Mouse (Mus musculus) embryonic stem cell, embryonic (primary cell): ENCODE measurements around the gene Tmprss6.

Experiments
- CTCF ChIA-PET, 4 experiments: fragments of 300-600 bp in 2 of 4; fragments of 350-600 bp in 2 of 4; sonication (Branson Sonifier 250); formaldehyde crosslinking; loops; one replicate each; lab custom pipeline; 2022; ENCODE audit warnings: inconsistent platforms in 2 of 4; lab: Charles Lee
- POLR2A ChIA-PET, 4 experiments: fragments of 300-600 bp in 2 of 4; fragments of 350-600 bp in 2 of 4; sonication (Branson Sonifier 250); formaldehyde crosslinking; loops; one replicate each; lab custom pipeline; 2022; ENCODE audit warnings: antibody characterized with exemption in 4 of 4, inconsistent platforms in 1 of 4; lab: Charles Lee

The Tmprss6 gene

GRCm38 (mm10) chr15:78438973-78439372, 29.5 kb downstream of the Tmprss6 start:
- CTCF ChIA-PET: interaction anchor here in 3 of 4 experiments (1.0 to 2.6 kb wide), 5 partner anchors 8 to 140 kb away, joined by 3 to 18 read pairs (median 5); no protein-coding TSS in a partner anchor

GRCm38 (mm10) chr15:78438505-78438904, 29.9 kb downstream of the Tmprss6 start:
- CTCF ChIA-PET: interaction anchor here in 3 of 4 experiments (0.6 to 2.6 kb wide), 8 partner anchors 9 to 468 kb away, joined by 3 to 14 read pairs (median 6); partner anchors contain the start of gene Eif3d (in 1 of the 3)
- POLR2A ChIA-PET: interaction anchor here in 3 of 4 experiments (1.0 to 2.0 kb wide), 4 partner anchors 9 to 132 kb away, joined by 3 to 14 read pairs (median 4); partner anchors contain the start of genes Mpst (in 1 of the 3) and Tst (in 1 of the 3)

More at GRCm38 (mm10) chr15:78438973-78439372, 29.5 kb downstream of the Tmprss6 start:
- POLR2A ChIA-PET: interaction anchor here in 1 of 4 experiments (0.7 kb wide), 1 partner anchor 10 kb away, joined by 4 read pairs; the partner anchor contains the start of gene Kctd17

GRCm38 (mm10) chr15:78438018-78438394, 30.4 kb downstream of the Tmprss6 start:
- ChIA-PET POLR2A (interaction anchor here in 3 of 4 experiments (0.7 to 2.0 kb wide), 7 partner anchors 9 to 467 kb away, joined by 3 to 14 read pairs (median 4); partner anchors contain the start of genes Mpst (in 2 of the 3), Eif3d (in 1 of the 3) and Tst (in 1 of the 3)), CTCF (interaction anchor here (0.6 to 4.3 kb wide), 18 partner anchors 9 to 1043 kb away, joined by 3 to 38 read pairs (median 5); partner anchors contain the start of genes Kctd17 (in 2 of the 4) and Eif3d (in 1 of the 4))

GRCm38 (mm10) chr15:78437237-78438017, 31.0 kb downstream of the Tmprss6 start:
- ChIA-PET CTCF (interaction anchor here (0.5 to 4.3 kb wide), 34 partner anchors 8 to 1044 kb away, joined by 3 to 38 read pairs (median 4); partner anchors contain the start of genes Kctd17 (in 2 of the 4), Eif3d (in 1 of the 4), Ift27 (in 1 of the 4) and Mpst (in 1 of the 4)), POLR2A (interaction anchor here (0.7 to 2.3 kb wide), 17 partner anchors 8 to 467 kb away, joined by 3 to 22 read pairs (median 3); partner anchors contain the start of genes Kctd17 (in 2 of the 4), Mpst (in 2 of the 4), Eif3d (in 1 of the 4) and Tst (in 1 of the 4))

- POLR2A ChIA-PET: interaction anchor here (0.5 to 2.3 kb wide), 22 partner anchors 7 to 312 kb away, joined by 3 to 22 read pairs (median 4); partner anchors contain the start of genes Kctd17 (in 2 of the 4), Mpst (in 2 of the 4) and Tst (in 1 of the 4)
- CTCF ChIA-PET: interaction anchor here (0.5 to 4.3 kb wide), 27 partner anchors 8 to 520 kb away, joined by 3 to 38 read pairs (median 4); partner anchors contain the start of genes Kctd17 (in 2 of the 4), Ift27 (in 1 of the 4), Mpst (in 1 of the 4) and Tex33 (in 1 of the 4)
Measured at GRCm38 (mm10) chr15:78436380-78437192, 31.8 kb downstream of the Tmprss6 start.

GRCm38 (mm10) chr15:78435681-78436080, 32.8 kb downstream of the Tmprss6 start:
- ChIA-PET CTCF (interaction anchor here (0.6 to 4.3 kb wide), 13 partner anchors 9 to 309 kb away, joined by 3 to 38 read pairs (median 4); no protein-coding TSS in a partner anchor), POLR2A (interaction anchor here in 2 of 4 experiments (0.8 to 2.3 kb wide), 7 partner anchors 8 to 33 kb away, joined by 3 to 22 read pairs (median 4); partner anchors contain the start of genes Mpst (in 1 of the 2) and Tst (in 1 of the 2))

- CTCF ChIA-PET: interaction anchor here (0.6 to 4.3 kb wide), 13 partner anchors 9 to 442 kb away, joined by 3 to 38 read pairs (median 4); partner anchors contain the start of gene Gga1 (in 1 of the 4)
- POLR2A ChIA-PET: interaction anchor here in 3 of 4 experiments (0.6 to 2.3 kb wide), 7 partner anchors 10 to 616 kb away, joined by 3 to 22 read pairs (median 4); partner anchors contain the start of genes Mpst (in 1 of the 3) and Tst (in 1 of the 3)
Measured at GRCm38 (mm10) chr15:78434896-78435520, 33.4 kb downstream of the Tmprss6 start.

GRCm38 (mm10) chr15:78431541-78432121, 36.8 kb downstream of the Tmprss6 start:
- CTCF ChIA-PET: no interaction called here
- POLR2A ChIA-PET: interaction anchor here in 2 of 4 experiments (0.5 to 2.0 kb wide), 3 partner anchors 9 to 496 kb away, joined by 3 to 12 read pairs (median 3); partner anchors contain the start of genes Mpst (in 1 of the 2) and Tst (in 1 of the 2)

- CTCF ChIA-PET: no interaction called here
- POLR2A ChIA-PET: interaction anchor here in 2 of 4 experiments (0.9 to 2.0 kb wide), 2 partner anchors 25 kb away, joined by 3 to 12 read pairs; partner anchors contain the start of genes Mpst (in 2 of the 2) and Tst (in 2 of the 2)
Measured at GRCm38 (mm10) chr15:78430874-78431273, 37.6 kb downstream of the Tmprss6 start.

GRCm38 (mm10) chr15:78429871-78430622, 38.4 kb downstream of the Tmprss6 start:
- ChIA-PET CTCF (no interaction called here), POLR2A (interaction anchor here in 3 of 4 experiments (0.9 to 3.0 kb wide), 4 partner anchors 8 to 24 kb away, joined by 3 to 20 read pairs (median 9); partner anchors contain the start of genes Mpst (in 2 of the 3) and Tst (in 2 of the 3))

- CTCF ChIA-PET: interaction anchor here (0.5 to 2.8 kb wide), 22 partner anchors 8 to 354 kb away, joined by 3 to 14 read pairs (median 4); partner anchors contain the start of genes Mpst (in 1 of the 4) and Tst (in 1 of the 4)
- POLR2A ChIA-PET: interaction anchor here (0.7 to 3.0 kb wide), 15 partner anchors 8 to 1015 kb away, joined by 3 to 26 read pairs (median 4); partner anchors contain the start of genes Mpst (in 3 of the 4), Tst (in 3 of the 4), Eif3d (in 1 of the 4) and Ift27 (in 1 of the 4)
Measured at GRCm38 (mm10) chr15:78429139-78429459, 39.3 kb downstream of the Tmprss6 start.

GRCm38 (mm10) chr15:78428391-78429138, 39.9 kb downstream of the Tmprss6 start, which contains the start of gene Kctd17:
TSS of gene Kctd17 (plus strand) at chr15:78428564.
- POLR2A ChIA-PET: interaction anchor here (0.7 to 3.0 kb wide), 20 partner anchors 8 to 1016 kb away, joined by 3 to 26 read pairs (median 4); partner anchors contain the start of genes Mpst (in 3 of the 4), Tst (in 3 of the 4), Eif3d (in 1 of the 4) and Ift27 (in 1 of the 4)
- CTCF ChIA-PET: interaction anchor here (0.5 to 2.8 kb wide), 27 partner anchors 8 to 354 kb away, joined by 3 to 14 read pairs (median 4); partner anchors contain the start of genes Mpst (in 1 of the 4) and Tst (in 1 of the 4)

GRCm38 (mm10) chr15:78425230-78425629, 43.2 kb downstream of the Tmprss6 start:
- ChIA-PET CTCF (interaction anchor here in 3 of 4 experiments (0.5 to 2.8 kb wide), 32 partner anchors 10 to 1088 kb away, joined by 3 to 22 read pairs (median 4); partner anchors contain the start of genes Mpst (in 2 of the 3) and Tst (in 1 of the 3)), POLR2A (interaction anchor here in 3 of 4 experiments (0.5 to 8.1 kb wide), 23 partner anchors 8 to 1510 kb away, joined by 3 to 128 read pairs (median 3); partner anchors contain the start of genes Mpst (in 3 of the 3), Tst (in 3 of the 3) and Ankrd54 (in 1 of the 3))

- ChIA-PET POLR2A (interaction anchor here (0.5 to 8.1 kb wide), 27 partner anchors 8 to 638 kb away, joined by 3 to 128 read pairs (median 3); partner anchors contain the start of genes Mpst (in 3 of the 4), Tst (in 3 of the 4), Ankrd54 (in 1 of the 4) and Eif3d (in 1 of the 4)), CTCF (interaction anchor here (0.6 to 2.8 kb wide), 33 partner anchors 11 to 193 kb away, joined by 3 to 22 read pairs (median 4); partner anchors contain the start of genes Mpst (in 2 of the 4) and Tst (in 1 of the 4))
Measured at GRCm38 (mm10) chr15:78424507-78424906, 43.9 kb downstream of the Tmprss6 start.
